Mouse (Mus musculus): ENCODE data around the gene Cwh43. TPM values are rescaled to one million over a fixed set of nuclear protein-coding genes. Genes with fewer than 3 reads are reported as not detected.

The Cwh43 gene
- 0.09 TPM in 1 of 2 replicates, not detected in the other for polyA plus RNA-seq (2016; fragmentation: Nextera tagmentation; extraction: Ambion mirVana)

DNA sequence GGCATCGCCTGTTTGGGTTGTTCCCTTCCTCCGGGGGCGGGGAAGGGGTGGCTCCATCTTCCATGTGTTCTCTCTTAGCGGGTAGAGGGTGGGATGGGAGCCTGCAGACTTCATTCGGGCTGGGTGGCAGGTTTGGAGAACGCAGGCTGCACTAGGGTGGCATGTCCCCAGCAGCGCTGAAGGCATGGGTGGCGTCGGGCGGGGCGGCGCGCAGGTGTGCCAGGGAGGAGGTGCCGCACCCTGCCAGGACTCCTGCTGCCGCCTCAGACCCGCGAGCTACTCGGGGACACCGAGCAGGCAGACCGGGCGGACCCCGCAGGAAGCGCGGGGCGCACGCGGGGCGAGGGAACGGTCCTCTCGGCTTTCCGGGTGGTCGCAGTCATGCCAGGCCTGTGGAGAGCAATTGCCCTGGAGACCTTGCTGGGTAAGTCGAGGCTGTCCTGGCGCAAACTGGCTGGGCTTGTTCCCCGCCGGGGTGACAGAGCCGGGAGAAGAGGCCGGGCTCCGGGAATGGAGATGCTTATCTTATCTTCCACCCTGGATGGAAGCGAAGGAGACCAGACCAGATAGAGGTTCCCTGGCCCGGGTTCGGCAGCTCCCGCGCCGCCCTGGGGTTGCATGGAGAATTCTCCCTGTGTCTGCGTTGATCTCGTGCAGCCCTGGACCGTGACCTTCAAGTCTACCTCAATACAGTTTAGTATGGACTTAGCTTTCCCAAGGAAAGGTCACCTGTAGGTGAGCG is at the start of gene Cwh43:
Gene Cwh43, plus strand, starts transcription at position 95 of the 742 bp plus-strand sequence.
- no peaks in the 10 kb centered on the region for H3K36me3 ChIP-seq
- H3K9me3 ChIP-seq, result no peaks in the 10 kb centered on the region
- peak within 1 kb of the TSS; percentile 62 for H3K4me3 ChIP-seq
- H3K4me1 ChIP-seq, result peaks cover 15% of the 10 kb centered on the region
- 3% methylated on average over 49 of the region's 49 CpGs for WGBS
- H3K27ac ChIP-seq, result peak within 1 kb of the TSS; percentile 70; the same call in 1 of the 2 replicates
- peaks cover 42% of the 10 kb centered on the region for H3K27me3 ChIP-seq (ENCODE audit: insufficient read depth, poor library complexity, severe bottlenecking)
- no peak for DNase-seq (ENCODE audit: low spot score)

DNA sequence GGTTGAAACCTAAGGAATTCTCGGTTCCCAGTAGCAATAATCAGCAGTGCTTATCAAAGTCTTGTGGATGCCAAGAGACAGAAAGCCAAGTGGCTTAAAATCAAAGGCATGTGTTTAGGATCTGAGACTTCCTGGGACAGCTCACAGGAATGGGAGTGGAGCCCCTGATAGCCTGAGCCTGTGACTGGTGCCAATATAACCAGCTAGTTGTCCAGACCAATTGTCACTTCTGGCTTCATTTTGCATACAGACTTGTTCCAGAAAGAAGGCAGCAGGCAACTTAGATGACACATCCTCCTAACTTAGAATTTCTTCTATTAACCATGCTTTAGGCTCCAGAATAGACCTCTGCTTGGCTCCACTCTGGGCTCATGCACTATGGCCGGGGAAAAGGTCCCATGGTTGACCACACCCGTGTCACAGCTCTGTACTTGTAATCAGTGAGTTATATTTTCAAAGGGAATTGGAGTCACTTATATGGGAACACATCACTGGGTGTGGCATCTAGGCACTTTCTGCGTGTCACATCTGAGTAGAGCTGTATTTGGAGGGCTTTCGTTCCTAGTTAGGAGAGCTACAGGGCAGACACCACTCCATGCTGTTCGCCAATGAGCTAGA is 46.6 kb upstream of the Cwh43 start:
- 59% methylated on average over 6 of the region's 6 CpGs for WGBS
- Histone ChIP-seq H3K36me3 (no peaks in the 10 kb centered on the region), H3K4me1 (peaks cover 22% of the 10 kb centered on the region), H3K9me3 (no peaks in the 10 kb centered on the region), H3K27ac (peak overlapping the region; percentile 52; the same call in 1 of the 2 replicates), H3K27me3 (ENCODE audit: insufficient read depth, poor library complexity, severe bottlenecking) (no peaks in the 10 kb centered on the region), H3K4me3 (peak overlapping the region; percentile 49)
- DNase-seq (ENCODE audit: low spot score), result no peak

GRCm38 (mm10) chr5:73359752-73360141 is 46.1 kb upstream of the Cwh43 start:
- Histone ChIP-seq H3K27ac (peak overlapping the region; percentile 52; the same call in 1 of the 2 replicates), H3K4me1 (peaks cover 17% of the 10 kb centered on the region), H3K27me3 (ENCODE audit: insufficient read depth, poor library complexity, severe bottlenecking) (no peaks in the 10 kb centered on the region), H3K4me3 (peak overlapping the region; percentile 49), H3K36me3 (no peaks in the 10 kb centered on the region), H3K9me3 (no peaks in the 10 kb centered on the region)
- DNase-seq (ENCODE audit: low spot score), result no peak
- WGBS, result 28% methylated on average over 12 of the region's 12 CpGs

DNA sequence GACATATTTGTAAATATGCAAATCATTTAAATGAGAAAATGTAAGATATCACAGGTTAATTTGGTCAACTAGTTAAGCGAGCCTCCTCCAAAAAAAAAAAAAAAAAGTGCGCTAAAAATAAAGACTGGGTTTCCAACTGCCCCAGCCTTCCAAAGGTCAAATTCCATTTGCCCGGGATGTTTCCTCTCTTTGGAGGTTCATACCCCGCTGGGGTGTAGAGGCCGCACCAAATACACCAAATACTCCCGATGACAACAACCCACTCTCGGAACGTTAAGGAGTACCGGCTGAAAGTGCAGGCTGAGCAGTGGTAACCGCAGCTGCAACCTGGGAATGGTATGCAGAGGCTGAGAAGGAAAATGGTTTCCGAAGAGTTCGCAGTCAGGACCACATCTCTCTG is 45.6 kb upstream of the Cwh43 start:
- 19% methylated on average over 12 of the region's 12 CpGs for WGBS
- Histone ChIP-seq H3K9me3 (no peaks in the 10 kb centered on the region), H3K36me3 (no peaks in the 10 kb centered on the region), H3K27me3 (ENCODE audit: insufficient read depth, poor library complexity, severe bottlenecking) (no peaks in the 10 kb centered on the region), H3K4me1 (peaks cover 17% of the 10 kb centered on the region), H3K27ac (peak overlapping the region; percentile 56; the same call in 1 of the 2 replicates), H3K4me3 (peak overlapping the region; percentile 49)
- no peak for DNase-seq (ENCODE audit: low spot score)

- Histone ChIP-seq H3K4me1 (peaks cover 17% of the 10 kb centered on the region), H3K27ac (no peak overlapping the region), H3K36me3 (no peaks in the 10 kb centered on the region), H3K27me3 (ENCODE audit: insufficient read depth, poor library complexity, severe bottlenecking) (no peaks in the 10 kb centered on the region), H3K4me3 (no peak overlapping the region), H3K9me3 (no peaks in the 10 kb centered on the region)
- no peak for DNase-seq (ENCODE audit: low spot score)
- WGBS, result 88% methylated on average over 7 of the region's 7 CpGs
Observed at GRCm38 (mm10) chr5:73362338-73362737, 43.5 kb upstream of the Cwh43 start.

DNA sequence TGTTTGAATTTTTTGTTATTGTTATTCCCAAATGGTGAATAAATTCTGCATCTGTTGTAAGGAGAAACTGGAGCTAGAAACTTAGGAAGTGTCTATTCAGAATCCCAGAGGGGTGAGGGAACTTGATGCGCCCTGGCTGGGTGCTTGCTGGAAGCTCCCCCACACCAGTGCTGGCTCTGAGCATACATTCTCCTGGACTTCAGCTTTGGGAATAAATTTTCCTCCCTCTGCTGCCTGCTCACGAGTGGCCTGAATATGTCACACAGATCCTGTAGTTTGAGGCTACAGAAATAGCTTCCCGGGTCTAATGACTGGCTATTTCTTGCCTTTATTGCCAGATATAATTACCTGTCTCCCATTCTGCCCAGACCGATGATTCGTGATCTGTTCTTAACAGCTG is 43.1 kb upstream of the Cwh43 start:
- DNase-seq (ENCODE audit: low spot score), result no peak
- WGBS, result 88% methylated on average over 5 of the region's 5 CpGs
- Histone ChIP-seq H3K9me3 (no peaks in the 10 kb centered on the region), H3K4me1 (peaks cover 17% of the 10 kb centered on the region), H3K27me3 (ENCODE audit: insufficient read depth, poor library complexity, severe bottlenecking) (no peaks in the 10 kb centered on the region), H3K36me3 (no peaks in the 10 kb centered on the region), H3K4me3 (no peak overlapping the region), H3K27ac (no peak overlapping the region)

GRCm38 (mm10) chr5:73364107-73364864 is 41.6 kb upstream of the Cwh43 start:
- 77% methylated on average over 2 of the region's 2 CpGs for WGBS
- H3K4me3 ChIP-seq, result no peak overlapping the region
- no peaks in the 10 kb centered on the region for H3K27me3 ChIP-seq (ENCODE audit: insufficient read depth, poor library complexity, severe bottlenecking)
- H3K36me3 ChIP-seq, result no peaks in the 10 kb centered on the region
- no peaks in the 10 kb centered on the region for H3K9me3 ChIP-seq
- DNase-seq (ENCODE audit: low spot score), result no peak
- H3K4me1 ChIP-seq, result peaks cover 11% of the 10 kb centered on the region
- no peak overlapping the region for H3K27ac ChIP-seq

- no peaks in the 10 kb centered on the region for H3K9me3 ChIP-seq
- H3K27ac ChIP-seq, result no peak overlapping the region
- H3K4me3 ChIP-seq, result no peak overlapping the region
- no peaks in the 10 kb centered on the region for H3K27me3 ChIP-seq (ENCODE audit: insufficient read depth, poor library complexity, severe bottlenecking)
- H3K36me3 ChIP-seq, result no peaks in the 10 kb centered on the region
- DNase-seq (ENCODE audit: low spot score), result no peak
- WGBS, result 74% methylated on average over 4 of the region's 4 CpGs
- no peaks in the 10 kb centered on the region for H3K4me1 ChIP-seq
Observed at GRCm38 (mm10) chr5:73367906-73368305, 38.0 kb upstream of the Cwh43 start.

GRCm38 (mm10) chr5:73368845-73369447 is 36.9 kb upstream of the Cwh43 start:
- DNase-seq (ENCODE audit: low spot score), result no peak
- Histone ChIP-seq H3K9me3 (no peaks in the 10 kb centered on the region), H3K4me3 (no peak overlapping the region), H3K27ac (no peak overlapping the region), H3K27me3 (ENCODE audit: insufficient read depth, poor library complexity, severe bottlenecking) (no peaks in the 10 kb centered on the region), H3K4me1 (no peaks in the 10 kb centered on the region), H3K36me3 (no peaks in the 10 kb centered on the region)
- 79% methylated on average over 10 of the region's 10 CpGs for WGBS

DNA sequence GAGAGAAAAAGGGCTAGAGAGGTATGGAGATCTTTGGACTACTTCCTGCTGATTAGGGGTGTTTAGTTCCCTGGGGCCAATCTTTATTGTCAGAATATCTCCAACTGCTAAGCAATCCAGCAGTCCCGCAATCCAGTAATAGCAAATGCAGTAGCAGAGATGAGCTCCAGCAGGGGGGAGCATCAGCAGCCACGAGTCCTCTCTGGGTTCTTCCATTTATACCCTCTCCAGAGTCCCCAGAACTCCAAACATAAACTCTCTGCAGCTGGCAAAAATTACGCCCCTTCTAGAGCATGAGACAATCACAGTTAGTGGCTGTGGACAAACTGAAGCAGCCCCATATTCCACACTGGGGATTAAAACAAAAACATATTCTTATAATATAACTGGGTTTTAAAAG is 36.1 kb upstream of the Cwh43 start:
- Histone ChIP-seq H3K27me3 (ENCODE audit: insufficient read depth, poor library complexity, severe bottlenecking) (no peaks in the 10 kb centered on the region), H3K36me3 (no peaks in the 10 kb centered on the region), H3K9me3 (no peaks in the 10 kb centered on the region), H3K4me1 (no peaks in the 10 kb centered on the region), H3K27ac (no peak overlapping the region), H3K4me3 (no peak overlapping the region)
- WGBS, result 58% methylated on average over 3 of the region's 3 CpGs
- DNase-seq (ENCODE audit: low spot score), result no peak

GRCm38 (mm10) chr5:73372601-73373000 is 33.3 kb upstream of the Cwh43 start:
- no peak overlapping the region for H3K27ac ChIP-seq
- no peaks in the 10 kb centered on the region for H3K4me1 ChIP-seq
- no peaks in the 10 kb centered on the region for H3K36me3 ChIP-seq
- WGBS, result 73% methylated on average over 5 of the region's 5 CpGs
- no peaks in the 10 kb centered on the region for H3K27me3 ChIP-seq (ENCODE audit: insufficient read depth, poor library complexity, severe bottlenecking)
- DNase-seq (ENCODE audit: low spot score), result no peak
- no peaks in the 10 kb centered on the region for H3K9me3 ChIP-seq
- no peak overlapping the region for H3K4me3 ChIP-seq

GRCm38 (mm10) chr5:73373184-73373583 is 32.7 kb upstream of the Cwh43 start:
- Histone ChIP-seq H3K36me3 (no peaks in the 10 kb centered on the region), H3K4me1 (no peaks in the 10 kb centered on the region), H3K9me3 (no peaks in the 10 kb centered on the region), H3K27ac (no peak overlapping the region), H3K27me3 (ENCODE audit: insufficient read depth, poor library complexity, severe bottlenecking) (no peaks in the 10 kb centered on the region), H3K4me3 (no peak overlapping the region)
- 30% methylated on average over 3 of the region's 3 CpGs for WGBS
- DNase-seq (ENCODE audit: low spot score), result no peak
